Mouse (Mus musculus) urinary bladder, postnatal 10 days (tissue): Measurements from ENCODE around the gene Phka1.
A peak's percentile ranks its signal among the peaks of the same experiment; 100 is the strongest.
"Not testable (repeated sequence)": the region's sequence is repeated elsewhere in the genome, so short reads cannot be mapped to it uniquely, and the experiment has no call there.

Source experiments
- DNase-seq: peaks from one replicate; pipeline ENCODE4 v3.0.0; 2022; ENCODE audit warnings: low spot score

The Phka1 gene

GRCm38 (mm10) chrX:102643823-102644572 lies at the start of gene Phka1:
Gene Phka1 (minus strand): TSS chrX:102644246.
- DNase-seq = peak; percentile 21

- not testable (repeated sequence) for DNase-seq
Measured at GRCm38 (mm10) chrX:102689252-102689651, 45.2 kb upstream of the Phka1 start.

- DNase-seq = not testable (repeated sequence)
Measured at GRCm38 (mm10) chrX:102686872-102687271, 42.8 kb upstream of the Phka1 start, which contains the start of gene Gm3880. Gene Gm3880 (minus strand): TSS chrX:102686972.

- not testable (repeated sequence) for DNase-seq
Measured at GRCm38 (mm10) chrX:102684706-102685105, 40.7 kb upstream of the Phka1 start.

GRCm38 (mm10) chrX:102666641-102667040 lies 22.6 kb upstream of the Phka1 start:
- no peak for DNase-seq

- no peak for DNase-seq
Measured at GRCm38 (mm10) chrX:102660712-102661111, 16.7 kb upstream of the Phka1 start.

GRCm38 (mm10) chrX:102645691-102646090 lies 1.6 kb upstream of the Phka1 start:
- DNase-seq = no peak

GRCm38 (mm10) chrX:102645146-102645545 lies 1.1 kb upstream of the Phka1 start:
- no peak for DNase-seq

- DNase-seq = no peak
Measured at GRCm38 (mm10) chrX:102644573-102644951, 516 bp upstream of the Phka1 start.

- DNase-seq = no peak
Measured at GRCm38 (mm10) chrX:102601269-102601668, 42.8 kb downstream of the Phka1 start.

GRCm38 (mm10) chrX:102588560-102588959 lies 55.5 kb downstream of the Phka1 start:
- no peak for DNase-seq

- no peak for DNase-seq
Measured at GRCm38 (mm10) chrX:102571186-102571585, 72.9 kb downstream of the Phka1 start.

GRCm38 (mm10) chrX:102556906-102557305 lies 87.1 kb downstream of the Phka1 start:
- DNase-seq = no peak

GRCm38 (mm10) chrX:102509205-102509604 lies 134.8 kb downstream of the Phka1 start:
- no peak for DNase-seq

- DNase-seq = no peak
Measured at GRCm38 (mm10) chrX:102504644-102505481, 139.2 kb downstream of the Phka1 start, which contains the start of gene Hdac8. Gene Hdac8 (minus strand): TSS chrX:102505359.

- DNase-seq = no peak
Measured at GRCm38 (mm10) chrX:102504179-102504578, 139.9 kb downstream of the Phka1 start.

- DNase-seq = no peak
Measured at GRCm38 (mm10) chrX:102493992-102494730, 149.9 kb downstream of the Phka1 start.

GRCm38 (mm10) chrX:102485575-102485974 lies 158.5 kb downstream of the Phka1 start:
- no peak for DNase-seq

GRCm38 (mm10) chrX:102479665-102480064 lies 164.4 kb downstream of the Phka1 start:
- DNase-seq = no peak

GRCm38 (mm10) chrX:102478965-102479364 lies 165.1 kb downstream of the Phka1 start:
- DNase-seq = no peak

- no peak for DNase-seq
Measured at GRCm38 (mm10) chrX:102478481-102478880, 165.6 kb downstream of the Phka1 start.

GRCm38 (mm10) chrX:102476784-102477183 lies 167.3 kb downstream of the Phka1 start:
- no peak for DNase-seq
